Mouse (Mus musculus) heart, postnatal 0 days (tissue): ENCODE results near the gene Chrm3.

Source experiments
- CTCF ChIP-seq: IDR thresholded peaks from 2 replicates; pipeline ENCODE4 v1.5.1; 2016; ENCODE audit warnings: antibody characterized with exemption, control low read depth, low read depth
- EP300 ChIP-seq: IDR thresholded peaks from 2 replicates; pipeline ENCODE4 v1.6.1; 2016; ENCODE audit warnings: antibody characterized with exemption, low read depth

- no peak for TF ChIP-seq EP300
- TF ChIP-seq CTCF: no peak
Observed at GRCm38 (mm10) chr13:10359516-10360198, 990 bp downstream of the Chrm3 start.
